Mouse (Mus musculus): ENCODE measurements at regions not wholly inside any gene's neighbourhood (a gene's known extent, or its start where the extent isn't known, plus 50 kb on each side); places are given as distances from the start of the nearest gene placed in this dataset.

- DNase-seq (ENCODE audit: low read depth, low spot score): no peak
Measured at GRCm38 (mm10) chr2:12815339-12815738, 108.5 kb upstream of the Pter start.

GRCm38 (mm10) chr2:12825902-12826301, 97.9 kb upstream of the Pter start:
- DNase-seq (ENCODE audit: low read depth, low spot score): no peak

- DNase-seq (ENCODE audit: low read depth, low spot score): no peak
Measured at GRCm38 (mm10) chr2:12833579-12833978, 90.3 kb upstream of the Pter start.

GRCm38 (mm10) chr2:12866543-12866942, 57.3 kb upstream of the Pter start:
- no peak for DNase-seq (ENCODE audit: low read depth, low spot score)

GRCm38 (mm10) chr2:12868772-12869171, 55.1 kb upstream of the Pter start:
- no peak for DNase-seq (ENCODE audit: low read depth, low spot score)

Data from mesoderm, embryonic 11.5 days (tissue).